Mouse (Mus musculus) kidney, postnatal 36 days (tissue): ENCODE data around the gene Rnf222.

Source experiments
- DNase-seq, 2 experiments: peaks; one replicate each; pipeline ENCODE4 v3.0.0; 2021 to 2022; ENCODE audit warnings: mixed read lengths in 2 of 2

The Rnf222 gene

GRCm38 (mm10) chr11:68888253-68888652, at the start of gene Rnf222:
Gene Rnf222 (plus strand): TSS chr11:68888553.
- no peak for DNase-seq

- DNase-seq: no peak
Measured at GRCm38 (mm10) chr11:68839606-68840005, 48.7 kb upstream of the Rnf222 start.

GRCm38 (mm10) chr11:68850862-68851261, 37.5 kb upstream of the Rnf222 start:
- peak; percentile 48 to 64 for DNase-seq

- peak in 1 of 2 experiments; percentile 57 for DNase-seq
Measured at GRCm38 (mm10) chr11:68851644-68852485, 36.5 kb upstream of the Rnf222 start.

- peak; percentile 71 to 76 for DNase-seq
Measured at GRCm38 (mm10) chr11:68852486-68852901, 35.9 kb upstream of the Rnf222 start.

GRCm38 (mm10) chr11:68852932-68853409, 35.4 kb upstream of the Rnf222 start:
- peak; percentile 99 for DNase-seq

- DNase-seq: peak; percentile 68 to 83
Measured at GRCm38 (mm10) chr11:68853611-68854401, 34.5 kb upstream of the Rnf222 start.

GRCm38 (mm10) chr11:68854621-68855020, 33.7 kb upstream of the Rnf222 start:
- DNase-seq: peak in 1 of 2 experiments; percentile 38

GRCm38 (mm10) chr11:68857329-68857728, 31.0 kb upstream of the Rnf222 start:
- no peak for DNase-seq

GRCm38 (mm10) chr11:68859943-68860593, 28.3 kb upstream of the Rnf222 start:
- no peak for DNase-seq

- peak in 1 of 2 experiments; percentile 60 for DNase-seq
Measured at GRCm38 (mm10) chr11:68862260-68862659, 26.1 kb upstream of the Rnf222 start.

- no peak for DNase-seq
Measured at GRCm38 (mm10) chr11:68863631-68864091, 24.7 kb upstream of the Rnf222 start.

- DNase-seq: peak; percentile 98 to 99
Measured at GRCm38 (mm10) chr11:68864544-68865189, 23.7 kb upstream of the Rnf222 start.

GRCm38 (mm10) chr11:68871277-68871676, 17.1 kb upstream of the Rnf222 start:
- no peak for DNase-seq

- peak; percentile 69 to 80 for DNase-seq
Measured at GRCm38 (mm10) chr11:68871748-68872147, 16.6 kb upstream of the Rnf222 start, which contains the start of gene Ndel1. Gene Ndel1 (minus strand): TSS chr11:68871858.

GRCm38 (mm10) chr11:68874841-68875240, 13.5 kb upstream of the Rnf222 start:
- peak; percentile 76 to 86 for DNase-seq

GRCm38 (mm10) chr11:68878811-68879210, 9.5 kb upstream of the Rnf222 start:
- DNase-seq: no peak

- DNase-seq: no peak
Measured at GRCm38 (mm10) chr11:68882107-68882506, 6.2 kb upstream of the Rnf222 start.

GRCm38 (mm10) chr11:68883843-68884242, 4.5 kb upstream of the Rnf222 start:
- no peak for DNase-seq

GRCm38 (mm10) chr11:68884368-68884767, 4.0 kb upstream of the Rnf222 start:
- DNase-seq: no peak

- DNase-seq: no peak
Measured at GRCm38 (mm10) chr11:68886091-68886490, 2.3 kb upstream of the Rnf222 start.

- DNase-seq: no peak
Measured at GRCm38 (mm10) chr11:68888653-68889052, 300 bp downstream of the Rnf222 start.
